Mouse (Mus musculus) yolk sac, embryonic 10.5 days (tissue): ENCODE data around the gene Zdhhc6.

ENCODE experiments used
- DNase-seq: peaks from one replicate; pipeline ENCODE4 v3.0.0-alpha.2; 2017; ENCODE audit warnings: low spot score

The Zdhhc6 gene

DNA sequence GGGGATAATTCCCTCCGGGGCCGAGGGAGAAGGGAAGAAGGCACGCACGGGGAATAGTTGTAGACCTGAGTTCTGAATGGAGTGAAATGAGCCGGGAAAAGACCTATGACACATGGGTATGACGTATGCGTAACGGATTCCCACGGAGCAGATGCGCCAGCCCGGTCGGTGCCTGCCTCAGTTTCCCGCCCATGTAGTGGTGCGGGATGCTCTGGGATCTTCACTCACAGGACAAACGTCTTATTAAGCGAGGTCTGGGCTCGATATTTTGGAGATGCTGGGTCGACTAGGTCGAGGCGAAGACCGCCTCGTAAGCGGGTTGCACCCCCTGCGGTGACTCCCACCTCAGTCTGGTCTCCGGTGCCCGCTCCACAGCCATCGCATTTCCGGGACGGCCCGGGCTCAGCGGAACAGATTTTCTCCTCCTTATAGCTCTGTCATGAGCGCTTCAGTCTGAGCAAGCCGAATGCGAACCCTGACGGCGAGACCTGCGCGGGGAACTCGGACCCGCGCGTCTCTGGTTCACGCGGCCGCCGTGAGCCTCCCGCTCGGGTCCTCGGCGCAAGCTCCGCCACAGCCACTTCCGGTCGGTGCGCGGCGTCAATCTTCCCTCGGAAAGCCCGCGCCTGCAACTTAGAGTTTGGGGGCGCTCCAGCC lies at the start of gene Zdhhc6:
Zdhhc6 (minus strand) TSS at position 581 of the 657 bp plus-strand sequence.
- DNase-seq: peak; percentile 81

DNA sequence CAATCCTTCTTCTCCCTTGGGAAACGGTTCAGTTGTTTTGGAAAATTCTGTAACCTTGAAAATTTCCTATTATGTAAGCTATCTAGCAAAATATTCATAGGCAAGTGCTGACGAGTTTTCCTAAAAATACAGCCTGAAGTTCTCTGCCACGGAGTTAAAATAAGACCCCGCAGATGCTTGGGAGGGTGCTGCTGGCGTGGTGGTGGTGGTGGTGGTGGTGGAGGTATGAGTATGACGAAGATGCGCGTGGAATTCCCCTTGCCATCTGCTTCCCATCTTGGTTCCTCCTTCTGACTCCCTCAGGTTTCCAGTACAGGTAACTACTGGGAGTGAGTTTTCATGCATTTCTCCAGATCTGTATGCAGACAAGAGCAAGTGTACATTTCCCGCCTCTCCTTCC lies 46.8 kb upstream of the Zdhhc6 start:
- no peak for DNase-seq

DNA sequence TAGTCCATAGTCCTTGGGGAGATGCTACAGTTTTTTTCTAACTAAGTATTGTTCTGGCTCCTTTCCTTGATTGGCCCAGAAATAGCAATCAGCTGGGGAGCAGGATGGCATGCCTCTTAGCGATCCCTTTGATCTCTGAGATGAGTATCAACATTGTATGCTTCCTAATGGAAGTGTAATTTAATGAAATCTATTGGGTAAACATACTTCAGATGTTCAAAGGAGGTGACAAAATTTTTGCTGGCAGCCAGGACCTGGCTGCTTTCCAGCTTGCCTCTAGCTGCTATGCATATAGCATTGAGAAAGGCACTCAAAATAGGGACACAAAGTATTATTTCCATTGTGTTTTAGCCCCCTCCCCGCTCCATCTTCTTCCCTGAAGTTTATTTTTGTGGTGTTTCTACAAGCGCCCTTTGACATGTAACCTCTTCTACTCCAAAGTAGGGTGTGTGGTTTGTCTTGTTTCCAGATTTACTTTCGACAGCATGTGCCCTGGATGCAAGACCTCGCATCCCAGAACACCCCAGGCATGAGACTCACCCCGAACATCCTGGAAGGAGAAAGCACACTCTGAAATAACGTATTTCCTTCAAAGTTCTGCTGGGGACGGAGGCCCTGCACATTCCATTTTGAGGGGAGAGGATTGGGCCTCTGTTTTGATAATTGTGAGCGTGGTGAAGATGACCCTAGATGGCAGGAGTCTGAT lies 35.0 kb upstream of the Zdhhc6 start:
- DNase-seq: no peak

DNA sequence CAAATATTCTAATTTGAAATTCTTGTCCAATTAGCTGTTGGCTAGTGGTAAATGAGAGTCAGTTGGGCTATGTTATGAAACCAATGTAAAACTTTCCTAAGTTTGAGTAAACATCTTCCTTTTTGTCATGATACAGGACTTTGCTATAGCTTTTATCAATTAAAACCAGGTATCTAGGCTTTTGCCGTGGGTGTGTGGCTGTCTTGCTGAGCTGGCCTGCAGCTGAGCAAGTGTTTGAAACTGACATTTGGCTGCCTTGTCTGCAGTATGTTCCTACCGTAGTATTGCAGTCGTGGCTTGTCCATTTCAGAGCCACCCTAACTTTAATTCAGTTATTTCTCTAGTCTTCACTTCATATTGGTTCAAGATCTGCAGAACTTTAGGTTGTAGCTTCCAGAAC lies 32.4 kb upstream of the Zdhhc6 start:
- no peak for DNase-seq

DNA sequence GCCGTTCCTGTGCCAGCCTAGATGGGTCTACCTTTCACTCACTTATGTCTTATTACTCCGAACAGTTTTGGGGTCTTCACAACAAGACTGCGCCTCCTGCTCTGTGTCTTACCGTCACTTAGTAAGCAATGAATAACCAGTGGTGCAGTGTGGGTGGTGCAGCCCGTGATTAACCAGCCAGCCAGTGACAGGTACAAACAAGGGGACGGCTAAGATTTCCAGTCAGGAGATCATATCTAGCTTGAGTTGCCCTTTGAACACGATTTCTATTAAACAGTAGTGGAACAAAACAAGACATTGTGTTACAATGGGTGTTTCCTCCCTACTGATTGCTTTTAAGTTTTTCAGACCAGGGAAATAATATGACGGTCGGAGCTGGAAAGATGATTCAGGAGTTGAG lies 27.4 kb upstream of the Zdhhc6 start:
- no peak for DNase-seq

DNA sequence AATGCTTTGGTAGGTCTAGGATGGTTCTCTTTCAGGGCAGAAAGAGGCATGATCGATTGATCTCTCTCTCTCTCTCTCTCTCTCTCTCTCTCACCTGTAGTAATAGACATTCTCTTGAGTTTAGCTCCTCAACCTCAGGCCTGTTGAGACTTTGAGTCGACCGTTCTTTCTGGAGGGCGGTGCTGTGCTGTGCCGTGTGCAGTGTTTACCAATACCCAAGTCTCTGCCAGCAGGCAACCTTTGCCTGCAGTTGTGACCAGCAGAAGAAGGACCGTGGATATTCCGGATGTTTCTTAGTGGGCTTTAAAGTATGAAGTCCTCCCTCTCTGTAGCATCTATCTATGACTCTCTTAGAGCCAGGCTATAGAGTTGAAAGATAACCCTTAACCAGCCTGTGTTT lies 26.6 kb upstream of the Zdhhc6 start:
- no peak for DNase-seq

DNA sequence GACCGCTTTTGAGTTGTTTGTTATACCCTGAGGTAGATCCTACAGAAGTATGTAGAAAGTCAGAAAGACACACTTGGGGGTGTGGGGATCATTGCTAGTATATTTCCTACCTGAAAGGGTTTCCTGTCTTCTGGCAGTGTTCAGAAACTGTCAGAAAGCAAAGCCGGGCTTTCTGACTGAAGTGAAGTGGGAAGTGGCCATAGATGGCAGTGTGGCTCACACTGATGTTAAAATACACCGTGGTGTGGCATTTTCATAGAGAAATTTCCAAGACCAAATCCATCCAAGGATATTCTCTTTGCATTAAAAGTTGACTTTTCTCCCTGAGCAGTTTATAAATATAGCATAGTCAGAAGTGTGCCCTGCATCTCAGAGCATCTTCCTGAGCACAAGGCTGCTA lies 25.5 kb upstream of the Zdhhc6 start:
- no peak for DNase-seq

DNA sequence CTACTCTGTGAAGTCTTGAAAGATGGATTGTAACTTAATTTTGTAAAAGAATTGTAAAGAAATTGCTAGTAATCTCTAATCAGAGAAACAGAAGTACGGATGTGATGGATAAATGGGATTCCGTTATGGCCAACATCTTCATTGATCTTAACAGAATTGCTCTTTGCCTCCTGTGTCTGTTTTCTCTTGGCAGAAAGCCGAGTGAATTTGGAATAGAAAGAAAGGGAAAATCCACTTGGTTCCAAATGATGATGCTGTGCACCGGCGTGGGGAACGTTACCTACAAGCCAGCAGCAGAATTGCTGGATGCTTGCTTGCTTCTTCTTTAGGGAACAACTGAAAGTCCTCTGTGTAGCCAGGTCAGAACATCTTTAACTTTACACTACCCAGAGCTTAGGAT lies 24.7 kb upstream of the Zdhhc6 start:
- no peak for DNase-seq

DNA sequence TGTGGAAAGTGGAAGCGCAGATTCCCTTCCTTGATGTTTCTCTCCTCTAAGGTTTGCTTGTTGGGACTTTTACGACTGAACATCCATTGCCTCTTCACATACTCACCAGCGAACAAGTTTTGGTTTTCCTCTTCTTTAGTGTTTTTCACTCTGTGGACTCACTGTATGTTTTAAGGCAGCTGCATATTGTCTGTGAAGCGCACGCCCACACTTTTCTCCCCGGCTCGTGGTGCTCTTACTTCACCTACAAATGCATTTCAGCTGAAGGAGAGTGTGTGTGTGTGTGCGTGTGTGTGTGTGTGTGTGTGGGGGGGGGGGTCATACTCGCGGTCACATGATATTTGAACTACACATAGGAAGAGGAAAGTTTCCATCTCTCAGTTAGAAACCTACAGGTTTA lies 21.8 kb upstream of the Zdhhc6 start:
- DNase-seq: no peak

DNA sequence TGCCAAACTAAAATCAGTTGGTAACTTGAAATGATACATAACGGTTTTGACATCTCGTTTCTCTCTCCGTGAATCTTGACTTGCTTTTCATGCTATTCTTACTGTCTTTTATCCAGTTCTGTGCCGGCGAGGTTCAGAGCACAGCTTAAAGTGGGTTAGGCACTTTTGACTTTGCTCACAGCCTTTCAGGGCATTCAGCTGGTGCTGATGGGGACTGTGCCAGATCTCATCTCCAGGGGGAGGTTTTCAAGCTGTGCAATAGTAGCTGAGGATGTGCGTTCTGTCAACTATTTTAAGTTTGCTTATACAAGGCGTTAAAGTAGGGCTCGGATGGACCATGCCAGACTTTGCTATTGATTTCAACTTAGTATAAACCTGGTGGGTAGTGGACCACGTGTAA lies 21.2 kb upstream of the Zdhhc6 start:
- DNase-seq: no peak

DNA sequence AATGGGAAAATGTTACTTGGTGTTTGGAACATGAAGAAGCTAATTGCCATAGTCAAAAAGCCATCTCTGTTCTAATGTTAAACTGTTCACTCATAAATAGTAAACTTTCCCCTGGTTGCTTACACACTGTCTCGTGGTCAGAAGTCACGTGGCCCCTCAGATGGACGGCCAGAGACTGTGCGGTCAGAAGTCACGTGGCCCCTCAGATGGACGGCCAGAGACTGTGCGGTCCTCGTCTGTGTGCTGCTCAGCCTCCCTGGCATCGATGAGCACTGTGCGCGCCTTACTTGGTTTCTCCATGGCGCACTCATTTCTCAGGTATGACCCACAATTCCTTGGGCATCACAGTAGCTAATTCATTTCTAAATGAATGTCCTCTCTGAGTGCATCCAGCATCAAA lies 20.6 kb upstream of the Zdhhc6 start:
- DNase-seq: no peak

DNA sequence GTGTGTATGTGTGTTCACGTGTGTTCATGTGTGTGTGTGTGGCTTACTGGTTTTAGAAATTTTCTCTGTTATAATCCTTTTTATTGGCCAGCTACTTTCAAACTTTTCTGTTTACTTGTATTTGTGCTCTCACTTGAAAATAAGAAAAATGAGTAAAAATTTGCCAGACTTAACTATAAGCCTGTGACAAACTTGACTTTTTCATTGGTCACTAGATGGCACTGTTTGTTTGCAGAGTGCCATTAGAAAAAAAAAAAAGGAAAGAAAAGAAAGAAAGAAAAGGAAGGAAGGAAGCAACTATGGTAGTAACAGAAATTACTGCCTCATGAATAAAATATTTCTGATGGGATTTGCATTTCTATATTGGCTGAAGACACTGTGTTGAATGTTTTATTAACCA lies 20.0 kb upstream of the Zdhhc6 start:
- DNase-seq: no peak

DNA sequence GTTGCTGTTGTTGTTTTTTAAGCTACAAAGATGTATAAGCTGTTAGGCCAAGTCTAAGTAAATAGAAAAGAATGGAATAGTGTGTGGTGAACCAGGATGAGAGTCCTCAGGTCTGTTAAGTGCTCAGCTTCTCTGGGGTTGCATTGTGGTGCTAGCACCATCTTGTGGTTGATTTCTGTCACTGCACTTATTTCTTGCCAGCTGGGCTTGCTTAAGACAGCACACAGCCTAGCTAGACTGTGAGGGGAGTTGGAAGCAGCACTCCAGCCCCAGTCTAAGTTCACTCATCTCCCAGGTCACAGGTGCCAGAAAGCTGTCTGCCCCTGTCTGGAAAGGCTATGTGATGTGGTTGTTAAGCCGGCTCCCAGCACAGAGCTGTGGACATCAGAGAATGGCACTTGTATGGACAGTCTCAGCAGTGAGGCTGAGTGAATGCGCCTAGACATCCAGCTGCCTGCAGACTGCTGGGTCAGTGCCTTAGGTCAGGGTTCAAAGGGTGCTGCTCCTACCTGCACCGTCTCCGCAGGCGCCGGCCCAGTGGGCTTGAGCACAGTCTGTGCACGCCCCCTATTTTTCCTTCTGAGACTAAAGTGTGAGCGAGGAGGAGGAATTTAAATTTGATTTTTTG lies 16.9 kb upstream of the Zdhhc6 start:
- DNase-seq: peak; percentile 84

DNA sequence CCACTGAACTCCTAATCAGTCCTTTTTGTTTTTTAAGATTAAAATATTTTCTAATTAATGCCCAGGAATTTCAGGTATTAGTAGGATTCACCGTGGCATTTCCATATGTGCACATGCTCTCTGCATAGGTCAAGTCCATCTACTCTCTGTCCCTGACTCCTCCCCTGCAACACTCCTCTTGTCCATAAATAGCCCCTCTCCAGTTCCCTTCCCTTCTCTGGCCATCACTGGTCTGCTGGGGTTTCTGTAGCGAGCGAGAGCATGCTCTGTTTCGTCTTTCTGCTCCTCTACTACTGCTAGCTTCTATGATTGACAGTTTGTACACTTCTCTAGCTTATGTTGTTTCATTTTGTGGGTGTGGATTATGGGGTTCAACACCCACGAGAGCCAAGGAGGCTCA lies 15.9 kb upstream of the Zdhhc6 start:
- DNase-seq: no peak

DNA sequence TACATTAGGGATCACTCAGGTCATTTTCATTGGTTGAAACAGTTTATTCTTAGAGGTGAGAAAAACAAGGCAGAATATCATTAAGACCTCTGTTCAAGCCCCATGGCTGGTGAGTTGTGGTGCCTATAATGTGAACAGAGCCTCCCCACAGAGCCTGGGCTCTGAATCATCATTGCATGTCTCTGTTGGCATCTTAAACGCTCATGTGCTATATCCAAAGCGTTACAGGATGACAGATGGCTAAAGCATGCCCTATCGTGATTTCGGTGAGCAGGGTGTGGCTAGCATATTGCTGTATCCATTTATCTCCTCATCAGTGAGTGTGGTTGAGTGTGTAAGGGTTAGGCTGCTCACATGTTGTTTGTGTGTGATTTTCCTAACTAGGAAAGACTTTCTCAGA lies 11.7 kb upstream of the Zdhhc6 start:
- DNase-seq: no peak

DNA sequence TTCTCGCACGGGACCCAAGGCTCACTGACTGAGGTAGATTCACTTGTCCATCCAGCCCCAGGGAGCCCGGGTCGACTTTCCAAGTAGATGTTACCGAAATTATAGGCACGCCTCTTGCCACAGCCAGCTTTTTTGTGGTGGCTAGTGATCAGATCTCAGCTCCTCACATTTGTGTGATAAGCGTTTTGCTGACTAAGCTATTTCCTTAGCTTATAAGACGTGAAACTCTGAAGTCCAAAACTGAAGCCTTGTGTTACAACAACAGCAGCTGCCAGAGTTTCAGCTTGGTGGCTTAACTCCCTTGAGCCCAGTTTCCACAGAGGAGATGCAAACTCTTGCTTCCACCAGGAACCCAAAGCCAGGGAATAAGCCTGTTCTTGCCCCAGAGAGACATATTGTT lies 6.8 kb upstream of the Zdhhc6 start:
- no peak for DNase-seq

DNA sequence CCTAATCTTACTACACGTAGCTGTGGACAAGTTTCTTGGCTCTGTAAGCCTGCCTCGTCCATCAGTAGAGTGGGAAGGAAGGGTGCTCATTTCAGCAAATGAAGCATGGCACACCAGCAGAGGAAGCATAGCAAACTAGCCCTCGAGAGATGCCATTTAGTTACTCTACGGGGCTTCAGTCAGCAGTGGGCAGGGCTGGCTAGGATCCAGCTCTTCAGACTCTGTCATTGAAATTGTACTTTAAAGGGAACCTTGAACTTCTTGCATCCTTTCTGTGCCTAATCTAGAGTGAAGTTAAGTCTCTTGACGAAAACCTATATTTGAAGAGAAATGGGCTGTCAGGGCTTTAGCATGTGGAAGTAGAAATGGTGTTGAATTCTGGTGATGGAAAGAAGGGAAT lies 3.7 kb upstream of the Zdhhc6 start:
- no peak for DNase-seq

DNA sequence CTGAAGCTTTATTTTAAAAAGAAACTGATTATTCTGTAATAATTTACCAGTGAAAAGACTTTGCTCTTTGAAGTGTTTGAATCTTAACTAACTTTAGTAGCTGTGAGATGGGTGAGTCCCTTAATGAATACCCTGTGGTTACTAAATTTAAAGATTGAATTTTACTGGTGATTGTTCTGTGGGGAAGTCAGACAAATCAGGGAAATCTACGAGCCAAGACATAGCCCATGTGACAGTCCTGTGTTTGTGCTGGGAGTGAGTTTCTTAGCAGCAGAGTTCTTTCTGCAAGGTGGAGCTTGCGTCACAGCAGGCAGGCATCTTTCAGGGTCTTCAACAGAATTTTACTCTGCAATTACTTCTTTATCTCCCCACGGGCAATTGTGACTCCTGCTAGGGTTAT lies 3.2 kb upstream of the Zdhhc6 start:
- DNase-seq: no peak

DNA sequence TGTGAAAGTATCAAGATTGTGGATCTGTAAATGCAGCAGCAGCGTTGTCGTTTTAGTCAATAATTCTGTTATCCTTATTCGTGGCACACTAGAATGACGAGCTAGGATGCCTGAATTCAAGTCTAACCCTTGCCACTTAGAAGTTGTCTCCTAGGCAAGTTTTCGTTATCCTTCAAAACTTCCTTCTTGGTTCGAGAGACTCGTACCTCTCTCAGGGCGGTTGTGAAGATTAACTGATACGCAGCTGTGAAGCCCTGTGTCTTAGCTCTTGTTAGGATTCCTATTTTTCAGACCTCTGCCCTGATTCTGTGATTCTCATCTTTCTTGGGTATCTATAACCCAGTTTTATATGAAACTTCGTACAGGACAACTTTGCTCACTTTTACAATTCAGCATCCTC lies 1.1 kb upstream of the Zdhhc6 start:
- DNase-seq: no peak

DNA sequence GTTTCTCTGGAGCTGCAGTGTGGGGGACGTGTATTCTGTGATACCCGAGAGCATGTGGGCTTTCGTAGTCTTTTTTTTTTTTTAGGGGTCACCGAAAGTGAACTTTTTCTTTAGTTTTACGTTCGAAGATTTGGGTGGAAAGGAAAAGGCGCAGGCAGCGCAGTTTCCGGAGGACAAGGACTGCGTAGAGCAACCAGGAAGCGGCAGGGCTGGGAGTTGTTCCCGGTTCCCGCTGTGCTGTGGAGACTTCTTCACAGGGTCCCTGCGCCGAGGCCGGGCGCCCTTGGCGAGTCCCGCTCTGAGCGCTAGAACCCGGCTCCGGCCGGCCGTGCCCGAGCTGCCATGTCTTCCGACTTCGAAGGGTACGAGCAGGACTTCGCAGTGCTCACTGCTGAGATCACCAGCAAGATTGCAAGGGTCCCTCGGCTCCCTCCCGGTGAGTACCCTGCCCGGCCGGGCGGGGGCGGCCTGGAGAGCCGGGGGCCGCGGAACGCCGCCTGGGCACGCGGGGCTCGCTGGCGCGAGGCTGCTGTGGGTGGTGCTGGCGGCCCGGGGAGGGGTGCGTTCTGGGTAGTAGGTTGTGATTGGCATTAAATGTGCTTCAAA lies 380 bp upstream of the Zdhhc6 start, which contains the start of gene Vti1a:
Vti1a (plus strand) TSS at position 187 of the 606 bp plus-strand sequence.
- DNase-seq: peak; percentile 87

DNA sequence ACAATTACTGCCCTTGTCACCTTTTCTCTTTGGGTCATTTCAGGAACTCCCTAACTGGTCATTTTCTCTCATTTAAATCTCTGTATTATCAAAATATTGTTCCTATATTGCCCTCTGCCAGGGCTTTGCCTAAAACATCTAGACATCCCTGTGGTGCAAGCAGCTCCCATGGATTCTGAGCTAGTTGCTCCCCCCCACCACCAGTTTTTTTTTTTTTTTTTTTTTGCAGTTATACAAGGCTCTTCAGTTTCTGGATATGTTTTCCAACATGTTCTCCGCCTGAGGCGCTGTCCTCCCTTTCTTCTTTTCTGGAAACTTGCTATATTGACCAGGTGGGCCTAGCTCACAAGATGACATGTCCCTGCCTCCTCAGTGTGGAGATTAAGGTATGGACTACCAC lies 2.2 kb downstream of the Zdhhc6 start:
- no peak for DNase-seq

DNA sequence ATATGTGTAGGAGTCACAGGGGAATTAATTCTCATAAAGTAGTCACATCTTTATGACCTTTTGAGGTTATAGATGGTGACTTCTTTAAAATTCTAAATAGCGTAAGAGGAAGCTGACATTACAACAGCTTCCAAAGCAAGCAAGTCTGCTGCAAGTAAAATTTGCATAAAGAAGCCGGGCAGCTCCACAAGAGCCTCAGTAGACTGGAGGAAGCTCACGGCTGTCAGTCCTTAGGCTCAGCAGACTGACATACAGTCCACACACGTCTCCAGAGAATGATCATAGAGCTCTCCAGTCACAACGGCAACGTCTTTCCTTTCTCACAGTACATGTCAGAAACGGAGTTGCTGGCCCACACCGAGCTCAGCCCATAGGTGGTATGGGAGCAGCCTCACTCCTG lies 4.0 kb downstream of the Zdhhc6 start:
- no peak for DNase-seq

DNA sequence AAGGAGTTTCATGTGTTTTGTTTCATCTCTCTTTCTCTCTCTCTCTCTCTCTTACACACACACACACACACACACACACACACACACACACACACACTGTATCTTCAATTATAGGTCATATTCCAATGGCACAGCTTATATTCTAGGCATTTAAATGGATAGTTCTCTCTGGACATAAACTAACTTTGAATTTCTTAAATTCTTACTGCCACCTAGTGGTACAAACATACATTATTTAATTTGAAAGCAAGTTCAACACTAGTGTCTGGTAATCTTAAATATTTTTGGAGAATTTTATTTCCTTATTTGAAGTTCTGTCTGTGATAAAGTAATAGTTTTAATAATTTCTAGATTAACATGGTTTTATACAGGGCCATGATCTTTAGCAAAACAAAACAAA lies 10.8 kb downstream of the Zdhhc6 start:
- no peak for DNase-seq
